Mouse (Mus musculus) heart, adult 2 months (tissue): ENCODE results near the gene Abcg4. TPM values are rescaled to one million over a fixed set of nuclear protein-coding genes. Genes with fewer than 3 reads are reported as not detected.
"Not testable (repeated sequence)": the region's sequence is repeated elsewhere in the genome, so short reads cannot be mapped to it uniquely, and the experiment has no call there.

Experiments used
- DNase-seq, 2 experiments: peaks; one replicate each; pipeline ENCODE4 v3.0.0; 2021
- H3K27ac ChIP-seq: fragments of 200-600 bp; 2 replicates; pipeline ENCODE4 v1.8.1; 2022
- H3K27me3 ChIP-seq: fragments of 200-500 bp; 2 replicates; pipeline ENCODE4 v1.6.1; 2012; ENCODE audit warnings: mild to moderate bottlenecking, low read length, inconsistent platforms, mixed read lengths; ENCODE audit not compliant: control insufficient read depth, insufficient read depth
- H3K36me3 ChIP-seq: fragments of 200-500 bp; 2 replicates; pipeline ENCODE4 v1.6.1; 2012; ENCODE audit warnings: low read length, inconsistent platforms; ENCODE audit not compliant: control insufficient read depth, insufficient read depth
- H3K4me1 ChIP-seq: fragments of 200-500 bp; 2 replicates; pipeline ENCODE4 v1.6.1; 2011; ENCODE audit warnings: low read length; ENCODE audit not compliant: control insufficient read depth, insufficient read depth
- H3K4me3 ChIP-seq: fragments of 200-600 bp; 2 replicates; pipeline ENCODE4 v1.8.1; 2022
- H3K79me2 ChIP-seq: fragments of 200-500 bp; replicated peaks from 2 replicates; pipeline ENCODE4 v1.6.1; 2012; ENCODE audit warnings: mild to moderate bottlenecking, inconsistent platforms, low read length, moderate library complexity, mixed read lengths; ENCODE audit not compliant: control insufficient read depth, insufficient read depth
- H3K9ac ChIP-seq: fragments of 200-500 bp; 2 replicates; pipeline ENCODE4 v1.6.1; 2012; ENCODE audit warnings: low read depth, mild to moderate bottlenecking, control low read depth, inconsistent platforms, low read length, mixed read lengths
- CTCF ChIP-seq: fragments of 200-600 bp; IDR thresholded peaks from 2 replicates; pipeline ENCODE4 v1.8.1; 2022; ENCODE audit warnings: antibody characterized with exemption, mild to moderate bottlenecking, moderate library complexity
- EP300 ChIP-seq: fragments of 200-500 bp; IDR thresholded peaks from 2 replicates; pipeline ENCODE4 v1.6.1; 2011; ENCODE audit warnings: low read depth, low read length, control low read depth; ENCODE audit not compliant: insufficient read depth
- POLR2A ChIP-seq: fragments of 200-500 bp; IDR thresholded peaks from 2 replicates; pipeline ENCODE4 v1.6.1; 2011; ENCODE audit warnings: mild to moderate bottlenecking, low read depth, low read length, control low read depth; ENCODE audit not compliant: insufficient read depth
- WGBS: fragments of 180-500 bp; shearing (Covaris S2); methylation state at CpG from one replicate; pipeline ENCODE4 v1.1.7; 2018; 5-methylcytosine and 5-hydroxymethylcytosine counted together
- intact Hi-C: fragments of 180-260 bp; cut with DNase I; formaldehyde crosslinking; loops from one replicate; pipeline ENCODE4 v1.15.1; 2025
- polyA plus RNA-seq: library from polyadenylated mRNA; depleted of rRNA; stranded (reverse); fragments of >200 nt; gene quantifications from 2 replicates; pipeline ENCODE4 v1.2.3, GENCODE M21; 2012
- total RNA-seq, 2 experiments: library from RNA; stranded (reverse); gene quantifications; 2 replicates each; pipeline ENCODE4 v1.2.3; 2021

Abcg4 gene
- total and polyA plus RNA-seq, 3 experiments, result 0.42 to 2.1 (median 0.75) TPM

DNA sequence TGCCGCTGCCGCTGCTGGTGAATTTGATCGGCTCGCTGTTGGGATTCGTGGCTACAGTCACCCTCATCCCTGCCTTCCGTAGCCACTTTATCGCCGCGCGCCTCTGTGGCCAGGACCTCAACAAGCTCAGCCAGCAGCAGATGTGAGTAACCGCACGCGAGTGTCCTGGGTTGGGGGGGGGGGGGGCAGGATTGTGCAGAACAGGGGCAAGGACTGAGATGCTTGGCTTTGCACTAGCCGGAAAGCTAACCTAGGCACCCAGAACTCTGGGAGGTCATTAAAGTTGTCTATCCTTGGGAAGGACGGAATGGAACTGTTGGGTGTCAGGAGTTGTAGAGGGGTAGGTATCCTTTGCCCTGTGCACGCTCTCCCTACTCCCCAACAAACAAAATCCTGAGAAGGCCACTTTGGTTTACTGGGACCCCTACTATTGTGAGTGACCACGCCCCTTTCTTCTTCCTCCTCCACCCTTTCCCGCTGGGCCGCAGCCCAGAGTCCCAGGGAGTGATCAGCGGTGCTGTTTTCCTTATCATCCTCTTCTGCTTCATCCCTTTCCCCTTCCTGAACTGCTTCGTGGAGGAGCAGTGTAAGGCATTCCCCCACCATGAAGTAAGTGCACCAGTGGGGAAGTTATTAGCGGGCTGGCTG, 38.8 kb upstream of the Abcg4 start:
- no peaks in the 10 kb centered on the region for H3K36me3 ChIP-seq
- 1% methylated on average over 22 of the region's 22 CpGs for WGBS
- H3K27me3 ChIP-seq, result no peaks in the 10 kb centered on the region
- H3K9ac ChIP-seq, result peak overlapping the region; percentile 88
- H3K4me1 ChIP-seq, result peaks cover 3% of the 10 kb centered on the region
- peak overlapping the region; percentile 86 for H3K4me3 ChIP-seq
- DNase-seq, result peak; percentile 66 to 72
- intact Hi-C loops, result loop anchor here (2.0 kb wide), 1 partner anchor 22 kb away; the partner anchor contains the start of gene Hinfp
- no peaks in the 10 kb centered on the region for H3K79me2 ChIP-seq
- TF ChIP-seq POLR2A (0 out of 2 replicates have a peak, but pooled peaks have one; percentile 39), CTCF (no peak), EP300 (0 out of 2 replicates have a peak, but pooled peaks have one; percentile 27)
- H3K27ac ChIP-seq, result peak overlapping the region; percentile 95

DNA sequence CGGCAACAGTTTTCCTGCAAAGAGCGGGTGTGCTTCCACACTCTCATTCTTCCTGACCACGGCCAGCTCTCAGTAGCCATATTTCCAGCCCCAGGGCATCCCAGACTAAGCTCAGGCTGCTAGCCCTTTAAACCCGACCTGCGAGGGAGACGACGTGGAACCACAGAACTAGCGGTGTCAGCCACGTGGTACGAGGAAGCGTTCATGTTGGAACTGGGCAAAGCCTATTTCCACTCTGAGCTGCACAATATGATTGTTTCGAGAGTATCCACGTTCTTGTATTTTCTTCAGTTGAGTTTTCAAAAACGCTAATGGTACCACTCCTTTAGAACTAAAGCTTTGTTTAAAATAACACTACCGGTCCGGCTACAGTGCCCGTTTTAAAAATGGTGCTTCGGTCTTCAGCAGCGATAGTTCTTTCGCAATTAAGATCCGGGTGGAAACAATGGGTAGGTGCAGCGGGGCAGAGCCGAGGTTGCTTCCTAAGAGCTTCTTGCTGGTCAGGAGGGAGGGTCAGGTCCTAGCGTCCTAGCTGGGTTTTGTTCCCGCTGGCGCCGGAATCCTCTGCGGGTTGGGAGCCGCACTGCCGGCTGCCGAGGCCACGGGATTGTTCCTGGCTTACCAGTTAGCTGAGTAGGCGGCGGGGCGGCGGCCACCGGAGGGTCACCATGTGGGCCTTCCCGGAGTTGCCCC, 38.1 kb upstream of the Abcg4 start:
- Histone ChIP-seq H3K9ac (peak overlapping the region; percentile 88), H3K36me3 (no peaks in the 10 kb centered on the region), H3K4me1 (peaks cover 3% of the 10 kb centered on the region), H3K79me2 (no peaks in the 10 kb centered on the region), H3K4me3 (peak overlapping the region; percentile 86), H3K27ac (peak overlapping the region; percentile 95), H3K27me3 (no peaks in the 10 kb centered on the region)
- peak; percentile 82 to 90 for DNase-seq
- under 1% methylated on average over 38 of the region's 38 CpGs for WGBS
- TF ChIP-seq CTCF, result no peak
- TF ChIP-seq EP300, result 0 out of 2 replicates have a peak, but pooled peaks have one; percentile 50
- peak; percentile 79 for TF ChIP-seq POLR2A
- intact Hi-C loops, result loop anchor here (2.0 kb wide), 1 partner anchor 22 kb away; the partner anchor contains the start of gene Hinfp

DNA sequence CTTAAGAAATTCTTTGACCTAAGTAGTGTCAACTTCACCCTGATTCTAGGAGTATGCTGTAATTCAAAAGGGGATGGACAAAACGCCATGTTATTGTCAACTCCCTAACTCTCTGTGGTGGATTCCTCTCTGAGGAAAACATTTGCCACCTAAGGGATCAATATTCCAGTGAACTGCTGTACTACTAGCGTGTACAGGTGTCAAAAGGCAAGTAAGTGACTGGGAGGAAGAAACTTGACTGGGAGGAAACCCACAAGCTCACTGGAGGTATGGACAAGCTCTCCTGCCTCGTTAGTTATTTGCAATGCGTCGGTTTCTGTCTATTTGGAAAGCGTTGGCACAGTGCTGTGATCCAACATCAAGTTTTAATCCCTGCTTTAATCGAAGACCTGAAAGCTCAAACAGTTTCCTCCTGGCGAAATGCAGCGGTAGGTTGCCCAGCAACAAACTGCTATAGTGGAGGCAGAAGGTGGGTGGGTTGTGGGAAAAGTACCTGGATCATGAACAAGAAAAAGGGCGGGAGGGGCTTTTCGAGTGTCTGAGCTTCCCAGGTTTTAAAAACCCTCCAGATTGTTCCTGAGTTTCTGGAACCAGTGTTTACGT, 37.5 kb upstream of the Abcg4 start, which contains the start of gene Dpagt1:
TSS of gene Dpagt1 (plus strand) at position 252 of the 603 bp plus-strand sequence.
- peak within 1 kb of the TSS; percentile 95 for H3K27ac ChIP-seq
- no peaks in the 10 kb centered on the region for H3K79me2 ChIP-seq
- peak within 1 kb of the TSS; percentile 88 for H3K9ac ChIP-seq
- peak within 1 kb of the TSS; percentile 86 for H3K4me3 ChIP-seq
- intact Hi-C loops, result loop anchor here (2.0 kb wide), 1 partner anchor 21 kb away; the partner anchor contains the start of gene Hinfp
- no peak for DNase-seq
- TF ChIP-seq CTCF (no peak), EP300 (no peak), POLR2A (no peak)
- WGBS, result 2% methylated on average over 12 of the region's 12 CpGs
- H3K4me1 ChIP-seq, result peaks cover 4% of the 10 kb centered on the region
- H3K27me3 ChIP-seq, result no peaks in the 10 kb centered on the region
- H3K36me3 ChIP-seq, result no peaks in the 10 kb centered on the region

DNA sequence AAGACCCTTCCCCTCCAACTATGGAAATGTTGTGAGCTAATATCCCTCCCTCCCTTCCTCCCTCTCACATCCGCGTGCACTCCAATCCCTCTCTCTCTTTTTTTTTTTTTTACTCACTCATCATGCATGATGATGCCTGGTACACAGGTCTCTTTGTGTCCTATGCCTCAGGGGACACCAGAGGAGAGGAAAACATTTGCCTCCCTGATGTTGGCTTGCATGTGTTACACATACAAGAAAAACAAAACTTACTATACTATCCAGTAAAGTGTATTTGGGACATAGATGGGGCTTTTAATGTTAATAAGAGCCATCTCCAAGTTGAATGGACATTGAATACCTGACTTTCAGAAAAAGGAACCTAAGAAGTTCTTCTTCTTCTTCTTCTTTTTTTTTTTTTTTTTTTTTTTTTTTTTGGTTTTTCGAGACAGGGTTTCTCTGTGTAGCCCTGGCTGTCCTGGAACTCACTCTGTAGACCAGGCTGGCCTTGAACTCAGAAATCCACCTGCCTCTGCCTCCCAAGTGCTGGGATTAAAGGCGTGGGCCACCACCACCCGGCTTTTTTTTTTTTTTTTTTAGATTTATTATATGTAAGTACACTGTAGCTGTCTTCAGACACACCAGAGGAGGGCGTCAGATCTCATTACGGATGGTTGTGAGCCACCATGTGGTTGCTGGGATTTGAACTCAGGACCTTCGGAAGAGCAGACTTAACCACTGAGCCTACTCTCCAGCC, 36.8 kb upstream of the Abcg4 start:
- H3K4me1 ChIP-seq, H3K27me3 ChIP-seq, H3K9ac ChIP-seq, intact Hi-C loops, DNase-seq, H3K79me2 ChIP-seq, H3K36me3 ChIP-seq, H3K4me3 ChIP-seq: not testable (repeated sequence)
- 59% methylated on average over 7 of the region's 8 CpGs for WGBS
- H3K27ac ChIP-seq, result peak overlapping the region; percentile 95

DNA sequence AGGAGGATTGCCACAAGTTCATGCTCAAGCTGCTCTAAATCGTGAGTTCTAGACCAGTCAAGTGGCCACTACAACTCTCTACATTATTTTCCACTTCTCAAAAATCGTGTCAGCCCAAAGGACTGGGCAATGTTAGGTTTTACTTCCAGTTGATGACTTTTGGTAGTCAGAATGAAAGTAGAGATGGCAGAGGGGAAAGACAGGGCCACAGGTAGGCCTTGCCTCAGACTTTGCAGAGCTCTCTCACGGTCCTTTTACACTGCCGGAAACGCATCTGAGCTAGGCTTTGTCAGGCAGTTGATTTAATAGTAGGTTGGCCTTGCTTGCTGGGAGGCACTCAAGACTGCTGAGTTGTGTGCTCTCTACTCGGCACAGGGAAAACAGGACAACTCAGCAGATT, 35.7 kb upstream of the Abcg4 start:
- no peak for TF ChIP-seq CTCF
- TF ChIP-seq POLR2A, result no peak
- no peak for TF ChIP-seq EP300

More for the DNA sequence above, 35.7 kb upstream of the Abcg4 start:
- Histone ChIP-seq H3K4me3 (no peak overlapping the region), H3K36me3 (no peaks in the 10 kb centered on the region), H3K27ac (no peak overlapping the region), H3K4me1 (peaks cover 7% of the 10 kb centered on the region), H3K9ac (no peak overlapping the region), H3K27me3 (no peaks in the 10 kb centered on the region), H3K79me2 (peaks cover 2% of the 10 kb centered on the region)
- 87% methylated on average over 6 of the region's 6 CpGs for WGBS
- no peak for DNase-seq
- intact Hi-C loops, result no loop called here
